Mouse (Mus musculus) natural killer cell, adult 2 months (primary cell): Measurements from ENCODE around the gene Ucma.
"Not testable (repeated sequence)": the region's sequence is repeated elsewhere in the genome, so short reads cannot be mapped to it uniquely, and the experiment has no call there.

Experiments
- DNase-seq, 2 experiments: peaks; one replicate each; pipeline ENCODE4 v3.0.0; 2022; ENCODE audit warnings: low spot score in 2 of 2

Ucma gene

GRCm38 (mm10) chr2:4975807-4976206 is at the start of gene Ucma:
Gene Ucma, plus strand, starts transcription at chr2:4976122.
- DNase-seq, result no peak

GRCm38 (mm10) chr2:4927391-4927790 is 48.5 kb upstream of the Ucma start:
- DNase-seq, result no peak

- DNase-seq, result no peak
Observed at GRCm38 (mm10) chr2:4929230-4929629, 46.7 kb upstream of the Ucma start.

GRCm38 (mm10) chr2:4934516-4934915 is 41.4 kb upstream of the Ucma start:
- no peak for DNase-seq

- DNase-seq, result no peak
Observed at GRCm38 (mm10) chr2:4937931-4938330, 38.0 kb upstream of the Ucma start.

GRCm38 (mm10) chr2:4940861-4941260 is 35.1 kb upstream of the Ucma start:
- no peak for DNase-seq

- DNase-seq, result not testable (repeated sequence)
Observed at GRCm38 (mm10) chr2:4949691-4950090, 26.2 kb upstream of the Ucma start.

- DNase-seq, result no peak
Observed at GRCm38 (mm10) chr2:4950986-4951385, 24.9 kb upstream of the Ucma start.

- DNase-seq, result no peak
Observed at GRCm38 (mm10) chr2:4954216-4954760, 21.6 kb upstream of the Ucma start.

GRCm38 (mm10) chr2:4958039-4958438 is 17.9 kb upstream of the Ucma start:
- DNase-seq, result no peak

GRCm38 (mm10) chr2:4967806-4968205 is 8.1 kb upstream of the Ucma start:
- DNase-seq, result no peak

GRCm38 (mm10) chr2:4969083-4969482 is 6.8 kb upstream of the Ucma start:
- no peak for DNase-seq

- no peak for DNase-seq
Observed at GRCm38 (mm10) chr2:4978091-4978490, 2.2 kb downstream of the Ucma start.

GRCm38 (mm10) chr2:4983987-4984386 is 8.1 kb downstream of the Ucma start:
- no peak for DNase-seq

GRCm38 (mm10) chr2:4985000-4985399 is 9.1 kb downstream of the Ucma start:
- no peak for DNase-seq

- DNase-seq, result no peak
Observed at GRCm38 (mm10) chr2:4986798-4987197, 10.9 kb downstream of the Ucma start.

- DNase-seq, result no peak
Observed at GRCm38 (mm10) chr2:4987388-4988180, 11.7 kb downstream of the Ucma start.

GRCm38 (mm10) chr2:4988826-4989424 is 13.0 kb downstream of the Ucma start:
- no peak for DNase-seq

GRCm38 (mm10) chr2:4993584-4993983 is 17.7 kb downstream of the Ucma start:
- DNase-seq, result no peak

GRCm38 (mm10) chr2:4994436-4994835 is 18.5 kb downstream of the Ucma start:
- no peak for DNase-seq

GRCm38 (mm10) chr2:4995646-4996045 is 19.7 kb downstream of the Ucma start:
- DNase-seq, result no peak

- DNase-seq, result no peak
Observed at GRCm38 (mm10) chr2:4996421-4996824, 20.5 kb downstream of the Ucma start.

GRCm38 (mm10) chr2:4998905-4999304 is 23.0 kb downstream of the Ucma start:
- DNase-seq, result no peak
